9 mouse cellular contexts compared by ENCODE assay signal in the genomic region with DNA sequence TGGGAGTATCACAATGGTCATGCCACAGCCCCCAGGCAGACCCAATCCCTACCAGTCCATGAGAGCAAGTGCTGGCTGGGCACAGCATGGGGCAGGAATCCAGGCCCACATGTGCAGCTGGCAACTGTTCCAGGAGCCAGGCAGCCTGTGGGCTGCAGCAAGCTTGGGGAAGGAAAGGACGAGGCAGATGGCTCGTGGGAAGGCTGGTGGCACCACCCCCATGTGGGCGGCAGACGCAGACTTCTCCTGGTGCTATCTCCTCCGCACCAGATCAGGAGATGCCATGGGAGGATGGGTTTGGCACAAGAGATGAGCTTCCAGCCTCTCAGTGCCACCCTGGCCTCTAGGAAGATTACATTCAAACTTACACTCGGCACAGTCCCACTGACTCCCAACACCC. TPM values are rescaled to one million over a fixed set of nuclear protein-coding genes. Genes with fewer than 3 reads are reported as not detected.
DNase-seq lines count a peak whose midpoint lies in the region; TF ChIP-seq lines count a peak whose summit lies in the region.
"Had no signal": no experiment of that assay in that cellular context is flagged by ENCODE, and none has a peak within 500 bp of the region (broad histone marks: within the 10 kb centered on the region; RNA-seq: fewer than 3 reads in every experiment).

No protein-coding gene starts in this region.

- H3K27ac ChIP-seq in cortical plate, adult 2 months (ENCODE audit: insufficient read depth, low read length): peak overlapping the region; percentile 33
- H3K27ac ChIP-seq: limb, embryonic 12.5 days had no signal

- peak; percentile 26 for DNase-seq in gastrocnemius, postnatal 10 days
- no peak for DNase-seq in gastrocnemius, postnatal 25 days
- peak; percentile 91 to 92 for DNase-seq in layer of hippocampus, postnatal 36 days
- peak; percentile 93 for DNase-seq in right cerebral cortex, postnatal 25 days
- DNase-seq in ovary, postnatal 36 days (ENCODE audit: low spot score): no peak
- DNase-seq in adrenal gland, adult 18-20 months (ENCODE audit: low spot score in 2 of 2): no peak
- no peak for DNase-seq in embryo, embryonic 9.5 days (ENCODE audit: extremely low spot score)

- TF ChIP-seq CTCF in cortical plate, adult 2 months (IDR thresholded peaks at IDR 0.05; ENCODE audit: extremely low read depth, insufficient read depth, low read length): no peak

- H3K4me3 ChIP-seq in cortical plate, adult 2 months (ENCODE audit: insufficient read depth, low read length): no peak overlapping the region
- H3K4me3 ChIP-seq: limb, embryonic 12.5 days had no signal

- TF ChIP-seq POLR2A in cortical plate, adult 2 months (IDR thresholded peaks at IDR 0.05; ENCODE audit: extremely low read depth, insufficient read depth, low read length): no peak

- H3K4me1 ChIP-seq in cortical plate, adult 2 months (ENCODE audit: control insufficient read depth, insufficient read depth, low read length): peaks cover 12% of the 10 kb centered on the region

RNA-seq across cellular contexts. Expression of a gene that starts 33.7 kb away (rescaled TPM):
- 1 to 10 TPM; 3.0 to 4.7 TPM for total RNA-seq in gastrocnemius, postnatal 10 days (2021)
- total RNA-seq in gastrocnemius, postnatal 25 days (2021): 1 to 10 TPM; 2.0 to 2.4 TPM
- 15.3 and 15.7 TPM in 2 replicates for polyA plus RNA-seq in cortical plate, adult 2 months (2012; rRNA removed)
- 10 to 100 TPM; 14.5 to 18.0 TPM for total RNA-seq in layer of hippocampus, postnatal 36 days (2021)
- total RNA-seq in adrenal gland, adult 18-20 months (2021): 1 to 10 TPM; 4.5 to 5.1 TPM

RNA-seq across cellular contexts. Expression of a gene that starts 53.2 kb away (rescaled TPM):
- total RNA-seq in gastrocnemius, postnatal 10 days (2021): under 1 TPM in 1 of 2 experiments, not detected in 1; 0.34 TPM
- not detected for total RNA-seq in gastrocnemius, postnatal 25 days (2021)
- 2.7 and 4.4 TPM in 2 replicates for polyA plus RNA-seq in cortical plate, adult 2 months (2012; rRNA removed)
- 1 to 10 TPM; 2.8 to 3.6 TPM for total RNA-seq in layer of hippocampus, postnatal 36 days (2021)
- total RNA-seq in adrenal gland, adult 18-20 months (2021): 1 to 10 TPM; 1.4 to 2.8 TPM

RNA-seq across cellular contexts. Expression of a gene that starts 54.9 kb away (rescaled TPM):
- 10 to 100 TPM; 28.3 to 31.5 TPM for total RNA-seq in gastrocnemius, postnatal 10 days (2021)
- 10 to 100 TPM; 25.1 to 25.8 TPM for total RNA-seq in gastrocnemius, postnatal 25 days (2021)
- polyA plus RNA-seq in cortical plate, adult 2 months (2012; rRNA removed): 37.2 and 38.8 TPM in 2 replicates
- total RNA-seq in layer of hippocampus, postnatal 36 days (2021): 10 to 100 TPM; 34.6 to 36.3 TPM
- total RNA-seq in adrenal gland, adult 18-20 months (2021): 10 to 100 TPM; 54.4 to 63.2 TPM

Comparison
In these comparisons a context has a peak if more than half of its experiments do, and no peak if none do; other contexts are left out.
1. DNase-seq: peak in gastrocnemius, postnatal 10 days (single experiment), layer of hippocampus, postnatal 36 days (2 of 2) and right cerebral cortex, postnatal 25 days (single experiment); none in gastrocnemius, postnatal 25 days (single experiment), ovary, postnatal 36 days (single experiment), adrenal gland, adult 18-20 months (0 of 2) and embryo, embryonic 9.5 days (single experiment).